Mouse (Mus musculus) kidney, adult 9 months (tissue): ENCODE measurements at regions not wholly inside any gene's neighbourhood (a gene's known extent, or its start where the extent isn't known, plus 50 kb on each side); places are given as distances from the start of the nearest gene placed in this dataset.
"Not testable (repeated sequence)": the region's sequence is repeated elsewhere in the genome, so short reads cannot be mapped to it uniquely, and the experiment has no call there.

Experiments used
- DNase-seq: peaks from one replicate; pipeline ENCODE4 v3.0.0; 2022

- no peak for DNase-seq
These were observed 103.7 kb upstream of the Arhgap42 start for GRCm38 (mm10) chr9:9342456-9343185.

GRCm38 (mm10) chr9:9318624-9319023 is 79.7 kb upstream of the Arhgap42 start:
- no peak for DNase-seq

- DNase-seq, result no peak
These were observed 77.1 kb upstream of the Arhgap42 start for GRCm38 (mm10) chr9:9316021-9316420.

GRCm38 (mm10) chr9:9312274-9312673 is 73.4 kb upstream of the Arhgap42 start:
- no peak for DNase-seq

- no peak for DNase-seq
These were observed 72.8 kb upstream of the Arhgap42 start for GRCm38 (mm10) chr9:9311627-9312265.

DNA sequence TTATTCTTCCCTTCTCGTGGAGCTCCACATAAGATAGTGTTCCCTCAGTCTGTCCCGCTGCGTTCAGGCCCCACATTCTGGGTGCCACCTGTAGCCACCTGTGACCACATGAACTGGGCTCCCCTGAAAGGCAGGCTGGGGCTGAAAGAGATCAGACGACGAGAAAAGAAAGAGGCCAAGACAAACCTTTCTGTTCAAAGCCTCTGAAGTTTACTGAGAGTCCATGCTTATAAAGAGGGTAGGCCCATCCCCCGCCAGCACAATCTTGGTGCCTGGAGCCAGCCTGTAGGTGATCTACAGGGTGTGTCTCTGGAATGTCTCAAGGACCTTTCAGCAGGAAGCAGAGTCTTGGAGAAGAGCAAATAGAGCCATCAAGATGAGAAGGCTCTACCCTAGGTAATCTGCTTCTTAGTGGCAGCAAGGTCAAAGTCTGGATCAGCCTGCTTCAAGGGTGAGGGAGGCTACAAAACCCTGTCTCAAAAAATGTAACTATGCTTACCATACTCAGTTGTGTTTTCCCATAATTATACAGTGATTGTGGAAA is 72.2 kb upstream of the Arhgap42 start:
- not testable (repeated sequence) for DNase-seq

- DNase-seq, result no peak
These were observed 51.9 kb upstream of the Arhgap42 start for GRCm38 (mm10) chr9:9290767-9291166.

DNA sequence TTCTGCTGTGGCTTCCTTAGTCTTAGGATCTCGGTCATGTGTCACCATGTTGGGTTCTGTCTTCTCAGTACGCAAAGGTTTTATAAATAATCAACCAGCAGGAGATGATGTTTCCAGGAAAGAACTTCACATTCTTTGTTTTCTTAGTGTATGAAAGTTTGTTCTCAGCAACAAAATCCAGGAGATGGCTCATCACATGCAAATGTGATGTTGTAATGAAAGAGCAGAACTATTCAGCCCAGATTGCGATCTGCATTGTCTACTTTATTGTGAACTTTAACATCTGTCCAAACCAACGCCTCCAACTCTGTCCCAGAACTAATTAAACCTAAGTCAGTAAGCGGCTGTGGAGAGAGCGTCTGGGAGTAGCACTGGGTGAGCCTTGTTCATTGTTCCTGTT is 50.7 kb upstream of the Arhgap42 start:
- DNase-seq, result no peak
